34 mouse cellular contexts compared by ENCODE assay signal in the genomic region with DNA sequence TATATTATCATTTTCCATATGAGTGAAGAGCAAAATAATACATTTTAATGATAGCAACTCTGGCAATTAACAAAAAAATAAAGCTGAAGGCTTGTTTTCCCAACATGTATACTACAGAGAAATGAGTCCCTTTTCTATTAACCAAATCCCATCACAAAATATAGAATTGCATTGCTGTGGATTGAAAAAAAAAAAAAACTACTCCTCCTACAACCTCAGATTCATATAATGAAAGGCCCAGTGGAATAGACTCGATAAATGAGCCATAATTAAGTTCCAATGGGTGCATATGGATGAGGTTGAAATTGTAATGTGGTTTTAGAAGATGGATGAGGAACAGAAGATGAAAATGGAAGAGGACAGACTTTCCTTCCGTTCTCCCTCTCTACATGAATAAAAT.
"Had no signal": no experiment of that assay in that cellular context is flagged by ENCODE, and none has a peak within 500 bp of the region (broad histone marks: within the 10 kb centered on the region; RNA-seq: fewer than 3 reads in every experiment).

No protein-coding gene starts in this region.

- H3K4me2 ChIP-seq: heart, embryonic 11.5 days; heart, embryonic 12.5 days; heart, embryonic 13.5 days; heart, embryonic 15.5 days; hindbrain, embryonic 12.5 days; hindbrain, embryonic 13.5 days; hindbrain, embryonic 14.5 days; hindbrain, embryonic 15.5 days; intestine, embryonic 15.5 days; kidney, embryonic 15.5 days had no signal

- H3K27me3 ChIP-seq: heart, embryonic 12.5 days; heart, embryonic 13.5 days; heart, embryonic 15.5 days; hindbrain, embryonic 12.5 days; hindbrain, embryonic 13.5 days; hindbrain, embryonic 15.5 days; intestine, embryonic 15.5 days; kidney, embryonic 15.5 days had no signal

- ATAC-seq: hindbrain, embryonic 16.5 days; hindbrain, postnatal 0 days; inflammation-experienced regulatory T-cells, adult 6 months; intestine, embryonic 15.5 days; intestine, embryonic 16.5 days; intestine, postnatal 0 days had no signal

- H3K27ac ChIP-seq: heart, embryonic 10.5 days; heart, embryonic 13.5 days; heart, embryonic 15.5 days; hindbrain, embryonic 10.5 days; hindbrain, embryonic 12.5 days; hindbrain, embryonic 13.5 days; hindbrain, embryonic 14.5 days; hindbrain, embryonic 15.5 days; hindbrain, postnatal 0 days; intestine, embryonic 15.5 days; kidney, embryonic 15.5 days; kidney, postnatal 0 days; layer of hippocampus, adult 2 months had no signal

- H3K36me3 ChIP-seq: heart, embryonic 10.5 days; heart, embryonic 12.5 days; heart, embryonic 13.5 days; heart, embryonic 15.5 days; hindbrain, embryonic 10.5 days; hindbrain, embryonic 12.5 days; hindbrain, embryonic 13.5 days; hindbrain, embryonic 15.5 days; intestine, embryonic 15.5 days; kidney, embryonic 15.5 days had no signal

- DNase-seq: heart, postnatal 10 days; heart, postnatal 14 days; heart, postnatal 4 days; kidney, adult 11 months; kidney, adult 18-20 months; kidney, adult 2 months; kidney, adult 8-10 months; kidney, adult 9 months; kidney, postnatal 10 days; kidney, postnatal 14 days; kidney, postnatal 25 days; kidney, postnatal 36 days; kidney, postnatal 4 days; layer of hippocampus, adult 9-11 months; layer of hippocampus, postnatal 36 days had no signal

- H3K9ac ChIP-seq: heart, embryonic 12.5 days; heart, embryonic 13.5 days; heart, embryonic 15.5 days; hindbrain, embryonic 12.5 days; hindbrain, embryonic 13.5 days; hindbrain, embryonic 14.5 days; hindbrain, embryonic 15.5 days; intestine, embryonic 15.5 days; kidney, embryonic 15.5 days had no signal

- H3K9me3 ChIP-seq: heart, embryonic 10.5 days; heart, embryonic 12.5 days; heart, embryonic 13.5 days; heart, embryonic 15.5 days; hindbrain, embryonic 10.5 days; hindbrain, embryonic 12.5 days; hindbrain, embryonic 13.5 days; hindbrain, embryonic 15.5 days; intestine, embryonic 15.5 days; kidney, embryonic 15.5 days had no signal

- H3K4me1 ChIP-seq: heart, embryonic 10.5 days; heart, embryonic 12.5 days; heart, embryonic 13.5 days; heart, embryonic 15.5 days; hindbrain, embryonic 10.5 days; hindbrain, embryonic 12.5 days; hindbrain, embryonic 13.5 days; hindbrain, embryonic 15.5 days; intestine, embryonic 15.5 days; kidney, embryonic 15.5 days had no signal

- H3K4me3 ChIP-seq: heart, embryonic 10.5 days; heart, embryonic 12.5 days; heart, embryonic 13.5 days; heart, embryonic 15.5 days; hindbrain, embryonic 10.5 days; hindbrain, embryonic 12.5 days; hindbrain, embryonic 13.5 days; hindbrain, embryonic 15.5 days; intestine, embryonic 15.5 days; kidney, embryonic 15.5 days; layer of hippocampus, adult 2 months had no signal
